Mouse (Mus musculus) testis, adult 2 months (tissue): ENCODE measurements around the gene Crtc1.

Source experiments
- CTCF ChIP-seq: fragments of 200-500 bp; IDR thresholded peaks from 2 replicates; pipeline ENCODE4 v1.5.1; 2012; ENCODE audit warnings: low read depth, mild to moderate bottlenecking, inconsistent platforms, low read length, moderate library complexity; ENCODE audit not compliant: control insufficient read depth, insufficient read depth, insufficient replicate concordance
- POLR2A ChIP-seq: fragments of 200-500 bp; IDR thresholded peaks from 2 replicates; pipeline ENCODE4 v1.6.1; 2012; ENCODE audit warnings: low read depth, mild to moderate bottlenecking, inconsistent platforms, low read length, moderate library complexity; ENCODE audit not compliant: control insufficient read depth

GRCm38 (mm10) chr8:70394269-70394998, 44.9 kb downstream of the Crtc1 start:
- TF ChIP-seq POLR2A (no peak), CTCF (no peak)
